ENCODE assay signal across 9 mouse cellular contexts in genomic region chr2:163343671-163344070, GRCm38 (mm10). TPM values are rescaled to one million over a fixed set of nuclear protein-coding genes. Genes with fewer than 3 reads are reported as not detected.
DNase-seq lines count a peak whose midpoint lies in the region; ATAC-seq and TF ChIP-seq lines count a peak whose summit lies in the region.
"Had no signal": no experiment of that assay in that cellular context is flagged by ENCODE, and none has a peak within 500 bp of the region (broad histone marks: within the 10 kb centered on the region; RNA-seq: fewer than 3 reads in every experiment).

No protein-coding gene starts in this region.

- peak; percentile 60 for TF ChIP-seq CTCF in gastrocnemius, adult 2 months (IDR thresholded peaks at IDR 0.05)

- H3K9ac ChIP-seq in neural tube, embryonic 15.5 days (replicated peaks) = no peak overlapping the region
- H3K9ac ChIP-seq: neural tube, embryonic 12.5 days had no signal

- H3K4me3 ChIP-seq in gastrocnemius, adult 2 months = 0 out of 2 replicates have a peak overlapping the region, but pooled peaks have one; percentile 13
- no peak overlapping the region for H3K4me3 ChIP-seq in neural tube, embryonic 15.5 days (replicated peaks)
- H3K4me3 ChIP-seq: neural tube, embryonic 12.5 days had no signal

- peak overlapping the region; percentile 73 for H3K27ac ChIP-seq in gastrocnemius, adult 2 months
- H3K27ac ChIP-seq in neural tube, embryonic 15.5 days (replicated peaks) = no peak overlapping the region
- H3K27ac ChIP-seq: neural tube, embryonic 12.5 days had no signal

- WGBS in neural tube, embryonic 15.5 days = 87% methylated on average over 4 of the region's 4 CpGs

- H3K27me3 ChIP-seq in neural tube, embryonic 15.5 days (replicated peaks) = peaks cover 46% of the 10 kb centered on the region
- H3K27me3 ChIP-seq in splenic B cell, adult 2 months (ENCODE audit: control insufficient read depth, insufficient read depth, low read length, poor library complexity, severe bottlenecking) = no peaks in the 10 kb centered on the region

- no peaks in the 10 kb centered on the region for H3K9me3 ChIP-seq in neural tube, embryonic 15.5 days (replicated peaks)
- H3K9me3 ChIP-seq: neural tube, embryonic 12.5 days had no signal

- DNase-seq in gastrocnemius, adult 2 months = peak; percentile 45
- no peak for DNase-seq in gastrocnemius, postnatal 36 days
- DNase-seq in neural tube, embryonic 10.5 days (ENCODE audit: extremely low spot score, low spot score) = peak; percentile 55
- DNase-seq in embryo, embryonic 9.5 days (ENCODE audit: extremely low spot score) = peak; percentile 30
- DNase-seq in splenic B cell, adult 2 months (ENCODE audit: low read depth, low spot score) = peak; percentile 22
- no peak for DNase-seq in ovary, postnatal 14 days (ENCODE audit: low spot score)
- DNase-seq in frontal cortex, postnatal 14 days (ENCODE audit: low spot score in 2 of 2) = no peak

- peaks cover 19% of the 10 kb centered on the region for H3K4me1 ChIP-seq in neural tube, embryonic 15.5 days

- H3K4me2 ChIP-seq in neural tube, embryonic 15.5 days = no peak overlapping the region
- H3K4me2 ChIP-seq: neural tube, embryonic 12.5 days had no signal

- no peak for ATAC-seq in neural tube, embryonic 15.5 days (ENCODE audit: low FRiP score)

- H3K36me3 ChIP-seq in neural tube, embryonic 15.5 days = no peaks in the 10 kb centered on the region
- H3K36me3 ChIP-seq in splenic B cell, adult 2 months (ENCODE audit: control insufficient read depth, insufficient read depth, low read length, poor library complexity, severe bottlenecking) = no peaks in the 10 kb centered on the region
- H3K36me3 ChIP-seq: neural tube, embryonic 12.5 days had no signal

- intact Hi-C loops in gastrocnemius, adult 2 months (cut with DNase I) = no loop called here
- intact Hi-C loops in gastrocnemius, postnatal 36 days (cut with DNase I) = no loop called here

RNA-seq across cellular contexts. Expression of gene Jph2, which starts 54.1 kb away (rescaled TPM):
- 100 to 1,000 TPM; 424 to 437 TPM for total RNA-seq in gastrocnemius, adult 2 months (2021)
- total RNA-seq in gastrocnemius, postnatal 36 days (2021) = 100 to 1,000 TPM; 427 to 468 TPM
- 0.96 and 2.0 TPM in 2 replicates for polyA plus RNA-seq in neural tube, embryonic 15.5 days (2015; fragmentation: Nextera tagmentation; extraction: Ambion mirVana)

Comparison
In these comparisons a context has a peak if more than half of its experiments do, and no peak if none do; other contexts are left out.
1. DNase-seq: peak in gastrocnemius, adult 2 months (single experiment), neural tube, embryonic 10.5 days (single experiment), embryo, embryonic 9.5 days (single experiment) and splenic B cell, adult 2 months (single experiment); none in gastrocnemius, postnatal 36 days (0 of 2), ovary, postnatal 14 days (single experiment) and frontal cortex, postnatal 14 days (0 of 2).